Mouse (Mus musculus): ENCODE measurements around the gene Fnbp4.

DNA sequence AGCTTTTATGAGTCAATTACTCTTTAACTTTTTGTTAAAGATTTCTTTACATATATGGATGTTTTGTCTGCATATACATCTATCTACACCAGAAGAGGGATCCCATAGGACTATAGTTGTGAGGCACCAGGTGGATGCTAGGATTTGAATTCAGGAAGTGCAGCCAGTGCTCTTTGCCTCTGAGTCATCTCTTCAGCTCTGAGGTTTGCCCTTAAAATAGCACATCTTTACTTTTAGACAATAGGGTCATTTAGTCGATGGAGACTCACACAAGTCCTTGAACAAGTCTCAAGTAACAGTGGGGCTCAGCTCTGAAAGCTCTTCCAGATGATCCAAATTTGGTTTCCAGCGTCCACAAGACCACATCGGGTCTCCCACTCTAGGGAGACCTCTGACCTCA, 36.2 kb downstream of the Fnbp4 start:
- TF ChIP-seq ZC3H11A (IDR thresholded peaks at IDR 0.05; ENCODE audit: borderline replicate concordance, low read depth, low read length): no peak
- no peak for TF ChIP-seq HCFC1 (IDR thresholded peaks at IDR 0.05; ENCODE audit: borderline replicate concordance, insufficient read depth, low read length)
- TF ChIP-seq ZNF384 (IDR thresholded peaks at IDR 0.05; ENCODE audit: low read depth, low read length): no peak

All from ES-E14 (cell line).